Mouse (Mus musculus) layer of hippocampus, adult 2 months (tissue): ENCODE measurements around the gene Atg10. TPM values are rescaled to one million over a fixed set of nuclear protein-coding genes. Genes with fewer than 3 reads are reported as not detected.
A peak's percentile ranks its signal among the peaks of the same experiment; 100 is the strongest.

ENCODE experiments used
- DNase-seq, 2 experiments: peaks; one replicate each; pipeline ENCODE4 v3.0.0; 2022; ENCODE audit warnings: low spot score in 2 of 2
- H3K27ac ChIP-seq: fragments of 200-600 bp; 2 replicates; pipeline ENCODE4 v1.8.1; 2022
- H3K4me3 ChIP-seq: fragments of 200-600 bp; 2 replicates; pipeline ENCODE4 v1.8.1; 2022; ENCODE audit warnings: mild to moderate bottlenecking
- CTCF ChIP-seq: fragments of 200-600 bp; conservative IDR thresholded peaks from 2 replicates; pipeline ENCODE4 v1.8.1; 2022; ENCODE audit warnings: antibody characterized with exemption, mild to moderate bottlenecking, moderate library complexity
- total RNA-seq, 2 experiments: library from RNA; stranded (reverse); gene quantifications; 2 replicates each; pipeline ENCODE4 v1.2.3; 2021

Gene Atg10
- total RNA-seq, 2 experiments from 2014 or later: 15.3 to 17.2 TPM

- no peak for TF ChIP-seq CTCF
- no peak for DNase-seq
Measured at GRCm38 (mm10) chr13:91206237-91206636, 17.5 kb downstream of the Atg10 start.

GRCm38 (mm10) chr13:91202564-91202963, 21.2 kb downstream of the Atg10 start:
- Histone ChIP-seq H3K27ac (no peak overlapping the region), H3K4me3 (no peak overlapping the region)
- no peak for TF ChIP-seq CTCF
- no peak for DNase-seq

More at GRCm38 (mm10) chr13:91206237-91206636, 17.5 kb downstream of the Atg10 start:
- Histone ChIP-seq H3K4me3 (no peak overlapping the region), H3K27ac (no peak overlapping the region)

GRCm38 (mm10) chr13:91187378-91188234, 36.2 kb downstream of the Atg10 start:
- Histone ChIP-seq H3K4me3 (no peak overlapping the region), H3K27ac (no peak overlapping the region)
- no peak for TF ChIP-seq CTCF
- DNase-seq: no peak

DNA sequence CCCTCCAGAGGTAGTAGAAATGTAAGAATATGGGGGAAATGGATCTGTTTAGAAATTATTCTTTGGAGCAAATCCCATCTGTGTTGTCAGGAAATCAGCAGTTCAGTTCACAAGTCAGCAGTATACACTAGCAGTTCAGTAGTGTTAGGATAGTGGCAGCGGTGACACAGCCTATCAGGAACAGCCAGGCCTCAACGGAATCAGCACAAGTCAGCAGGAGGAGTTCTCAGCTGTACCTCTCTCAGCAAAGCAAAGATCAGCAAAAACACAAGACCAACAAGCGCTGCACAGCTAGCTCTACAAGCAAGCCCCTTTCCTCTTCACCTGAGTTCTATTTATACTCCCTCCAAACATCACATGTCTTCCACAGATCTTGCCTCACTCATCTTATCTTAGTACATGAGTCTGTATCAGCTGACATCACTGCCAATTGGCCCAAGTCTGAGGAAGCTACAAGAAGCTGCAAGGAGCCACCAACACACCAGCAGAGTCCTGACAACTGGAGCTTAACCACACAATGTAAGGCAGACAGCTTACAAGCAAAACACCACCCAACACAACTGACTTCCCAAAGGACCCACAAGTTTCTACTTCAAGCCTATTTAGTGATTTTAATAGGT, 38.4 kb downstream of the Atg10 start:
- no peak for TF ChIP-seq CTCF
- Histone ChIP-seq H3K27ac (no peak overlapping the region), H3K4me3 (no peak overlapping the region)
- no peak for DNase-seq

DNA sequence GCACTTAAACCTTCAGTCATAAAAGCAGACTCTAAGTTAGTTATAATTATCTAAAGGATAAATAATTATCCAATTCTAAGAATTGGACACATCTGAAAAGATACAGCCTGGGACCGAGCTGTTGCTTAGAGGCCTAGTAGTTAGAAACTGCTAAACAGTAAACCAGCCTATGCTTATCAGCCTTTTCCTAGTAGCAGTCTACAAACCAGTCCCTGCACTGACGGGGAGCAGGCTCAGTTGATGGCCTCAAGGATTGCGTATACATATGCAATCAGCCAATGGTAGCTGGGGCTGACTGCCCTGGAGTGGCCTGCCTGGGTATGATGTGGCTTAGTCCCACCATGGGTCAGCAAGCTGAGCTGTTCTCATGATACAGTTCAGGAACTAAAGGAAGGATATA, 39.5 kb downstream of the Atg10 start:
- no peak for DNase-seq
- Histone ChIP-seq H3K4me3 (no peak overlapping the region), H3K27ac (no peak overlapping the region)
- no peak for TF ChIP-seq CTCF

GRCm38 (mm10) chr13:91180364-91180763, 43.4 kb downstream of the Atg10 start:
- H3K4me3 ChIP-seq: no peak overlapping the region
- H3K27ac ChIP-seq: no peak overlapping the region
- DNase-seq: no peak
- no peak for TF ChIP-seq CTCF

- H3K27ac ChIP-seq: peak overlapping the region; percentile 33; the same call in 1 of the 2 replicates
- TF ChIP-seq CTCF: no peak
- no peak for DNase-seq
- no peak overlapping the region for H3K4me3 ChIP-seq
Measured at GRCm38 (mm10) chr13:91179174-91179899, 44.4 kb downstream of the Atg10 start.

- no peak for DNase-seq
- Histone ChIP-seq H3K4me3 (no peak overlapping the region), H3K27ac (peak overlapping the region; percentile 33; the same call in 1 of the 2 replicates)
- peak; percentile 48 for TF ChIP-seq CTCF
Measured at GRCm38 (mm10) chr13:91178428-91179160, 45.2 kb downstream of the Atg10 start.

- no peak for DNase-seq
- H3K27ac ChIP-seq: no peak overlapping the region
- no peak overlapping the region for H3K4me3 ChIP-seq
- no peak for TF ChIP-seq CTCF
Measured at GRCm38 (mm10) chr13:91175347-91175746, 48.4 kb downstream of the Atg10 start.

DNA sequence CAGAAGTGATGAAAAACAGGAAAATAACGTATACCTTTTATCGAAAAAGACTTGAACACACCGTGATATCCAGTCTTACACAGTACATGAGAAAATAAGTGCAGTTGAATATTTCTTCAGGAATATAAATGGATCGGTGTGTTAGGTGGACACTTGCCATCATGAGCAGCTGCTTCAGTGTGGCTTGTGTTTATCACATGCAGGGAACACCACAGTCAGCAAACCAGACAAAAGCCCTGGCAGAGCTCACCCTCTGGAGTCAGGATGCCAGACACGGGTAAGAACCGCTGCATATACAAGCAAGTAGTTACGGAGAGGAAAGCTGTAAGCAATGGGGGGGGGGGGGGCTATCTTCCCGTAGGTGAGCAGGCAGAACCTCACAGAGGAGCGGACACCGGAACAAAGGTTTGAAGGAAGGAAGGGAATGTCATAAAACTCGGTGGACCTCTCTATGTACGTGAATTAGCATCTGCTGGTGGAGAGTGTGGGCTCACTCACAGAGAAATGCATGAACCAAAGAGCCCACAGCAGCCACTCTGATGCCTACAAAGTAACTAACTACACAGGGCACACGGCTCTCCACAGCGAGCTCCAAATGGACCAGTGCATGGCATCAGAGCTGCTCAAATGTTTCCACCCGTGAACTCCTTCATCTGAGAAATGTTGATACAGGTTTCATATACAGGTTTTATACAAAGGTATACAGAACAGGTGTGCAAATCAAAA, 51.8 kb downstream of the Atg10 start:
- DNase-seq: no peak
- Histone ChIP-seq H3K4me3 (no peak overlapping the region; the same call in 1 of the 2 replicates), H3K27ac (no peak overlapping the region)
- TF ChIP-seq CTCF: no peak

- no peak for DNase-seq
- Histone ChIP-seq H3K27ac (no peak overlapping the region), H3K4me3 (no peak overlapping the region)
- 0 out of 2 replicates have a peak, but pooled peaks have one; percentile 7 for TF ChIP-seq CTCF
Measured at GRCm38 (mm10) chr13:91171205-91171604, 52.6 kb downstream of the Atg10 start.
